Mouse (Mus musculus) gastrocnemius, postnatal 4 days (tissue): Measurements from ENCODE around the gene Defb36. TPM values are rescaled to one million over a fixed set of nuclear protein-coding genes. Genes with fewer than 3 reads are reported as not detected.

Experiments
- DNase-seq, 2 experiments: peaks; one replicate each; pipeline ENCODE4 v3.0.0; 2021 to 2022; ENCODE audit warnings: low spot score in 2 of 2, mixed read lengths in 2 of 2
- total RNA-seq, 2 experiments: library from RNA; stranded (reverse); gene quantifications; 2 replicates each; pipeline ENCODE4 v1.2.3; 2021

Gene Defb36
- total RNA-seq, 2 experiments from 2014 or later = not detected

DNA sequence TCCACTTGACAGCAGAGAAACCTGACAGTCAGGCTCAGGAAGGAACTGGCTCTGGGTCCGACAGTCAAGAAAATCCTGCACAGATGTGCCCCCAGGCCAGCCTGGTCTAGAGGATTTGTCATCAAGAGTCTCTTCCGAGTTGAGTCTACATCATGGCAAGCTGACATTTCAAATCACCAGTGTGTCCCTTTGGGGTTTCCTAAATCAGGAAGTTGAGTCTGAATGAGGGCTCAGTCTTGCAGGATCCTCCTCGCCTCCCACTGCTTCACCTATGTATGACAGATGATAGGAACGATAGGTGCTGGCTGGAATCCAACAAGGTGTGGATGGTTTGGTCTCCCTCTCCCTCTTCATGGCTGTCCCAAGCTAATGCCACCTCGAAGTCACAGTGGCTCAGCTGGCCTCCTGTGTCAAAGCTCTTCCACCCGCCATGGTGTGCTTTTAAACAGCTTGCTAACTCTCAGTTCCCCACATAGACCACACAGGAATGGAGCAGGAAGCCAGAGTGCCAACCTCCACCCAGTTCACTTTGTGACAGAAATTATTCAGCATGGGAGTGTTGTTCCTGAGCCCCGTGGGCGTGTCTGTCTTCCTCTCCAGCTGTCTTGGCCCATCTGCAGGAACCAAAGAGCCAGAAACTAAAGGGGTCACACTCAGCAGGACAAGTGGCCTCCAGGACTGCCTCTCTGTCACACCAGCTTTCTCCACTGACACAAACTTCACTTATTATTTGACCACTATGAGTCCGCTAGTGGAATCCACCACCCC is 16.4 kb downstream of the Defb36 start:
- DNase-seq = peak in 1 of 2 experiments; percentile 50

DNA sequence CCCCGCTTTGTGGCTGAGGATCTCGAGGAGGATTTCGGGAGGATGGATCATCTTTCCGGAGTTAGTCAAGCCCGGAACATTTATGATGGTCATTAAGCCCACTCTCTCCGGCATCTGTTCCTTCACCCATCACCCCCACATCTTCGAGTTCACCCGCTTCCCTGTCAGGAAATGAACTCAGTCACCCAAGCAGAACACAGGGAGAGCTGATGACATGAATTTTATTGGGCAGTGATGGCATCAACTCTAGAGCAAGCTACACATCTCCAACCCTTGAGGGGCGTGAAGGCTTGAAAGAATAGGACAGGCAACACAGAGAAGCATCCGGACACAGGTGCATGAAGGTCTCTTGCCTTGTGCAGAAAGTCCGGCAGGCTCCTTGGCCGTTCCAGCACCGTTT is 18.0 kb downstream of the Defb36 start:
- DNase-seq = no peak

DNA sequence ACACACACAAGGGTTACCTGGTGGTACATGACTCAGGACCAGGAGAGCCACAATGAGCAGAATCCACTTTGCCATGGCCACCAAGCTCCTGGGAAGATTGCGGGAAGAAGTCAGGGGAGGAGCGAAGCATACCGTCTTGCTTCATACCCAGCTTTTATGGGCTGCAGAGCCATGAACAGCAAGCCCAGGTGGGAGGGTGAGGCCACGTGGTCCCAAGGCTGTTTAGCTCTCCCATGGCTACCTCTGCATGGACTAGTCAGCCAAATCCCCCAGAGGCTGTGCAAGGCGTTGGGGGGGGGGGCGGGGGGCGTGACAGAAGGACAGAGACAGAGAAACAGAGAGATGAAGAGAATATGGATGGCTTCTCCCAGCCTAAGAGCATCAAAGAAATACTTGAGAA is 18.8 kb downstream of the Defb36 start, which contains the start of gene Defb25:
Gene Defb25 (minus strand): TSS at position 101 of the 400 bp plus-strand sequence.
- no peak for DNase-seq

DNA sequence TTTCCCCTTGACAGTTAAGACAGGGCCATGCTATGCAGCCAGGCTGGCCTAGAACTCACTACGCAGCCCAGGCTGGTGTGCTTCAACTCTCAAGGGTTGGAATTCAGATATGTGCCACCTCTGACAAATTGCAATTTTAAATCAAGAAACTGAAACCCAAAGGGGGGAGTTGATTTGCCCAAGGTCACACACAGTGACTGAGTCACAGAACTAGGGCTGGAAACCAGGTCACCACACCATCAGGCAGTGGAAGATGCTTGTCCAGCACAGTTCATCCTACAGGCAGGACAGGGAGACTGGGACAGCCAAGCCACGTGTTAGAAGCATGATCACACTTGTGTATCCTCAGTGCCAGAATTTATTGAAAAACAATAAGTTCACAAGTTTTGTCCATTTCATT is 20.4 kb downstream of the Defb36 start:
- no peak for DNase-seq

DNA sequence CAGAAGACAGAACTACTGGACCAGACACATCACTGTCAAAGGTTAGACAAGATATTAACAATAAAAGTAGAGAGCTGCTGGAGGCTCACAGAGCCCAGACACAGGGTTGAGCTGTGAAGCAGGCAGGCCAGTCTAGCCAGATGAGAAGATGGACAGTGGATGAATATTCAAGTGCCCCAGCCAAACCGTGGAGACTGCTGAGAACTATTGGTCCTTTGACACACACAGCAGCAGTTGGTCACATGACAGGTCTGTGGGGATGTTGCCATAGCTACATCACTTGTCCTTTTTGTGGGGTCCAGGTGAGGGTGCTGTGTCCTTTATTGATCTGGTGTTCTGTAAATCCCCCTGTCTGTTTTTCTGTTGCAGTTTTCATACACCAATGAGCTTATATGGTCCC is 21.1 kb downstream of the Defb36 start:
- no peak for DNase-seq

DNA sequence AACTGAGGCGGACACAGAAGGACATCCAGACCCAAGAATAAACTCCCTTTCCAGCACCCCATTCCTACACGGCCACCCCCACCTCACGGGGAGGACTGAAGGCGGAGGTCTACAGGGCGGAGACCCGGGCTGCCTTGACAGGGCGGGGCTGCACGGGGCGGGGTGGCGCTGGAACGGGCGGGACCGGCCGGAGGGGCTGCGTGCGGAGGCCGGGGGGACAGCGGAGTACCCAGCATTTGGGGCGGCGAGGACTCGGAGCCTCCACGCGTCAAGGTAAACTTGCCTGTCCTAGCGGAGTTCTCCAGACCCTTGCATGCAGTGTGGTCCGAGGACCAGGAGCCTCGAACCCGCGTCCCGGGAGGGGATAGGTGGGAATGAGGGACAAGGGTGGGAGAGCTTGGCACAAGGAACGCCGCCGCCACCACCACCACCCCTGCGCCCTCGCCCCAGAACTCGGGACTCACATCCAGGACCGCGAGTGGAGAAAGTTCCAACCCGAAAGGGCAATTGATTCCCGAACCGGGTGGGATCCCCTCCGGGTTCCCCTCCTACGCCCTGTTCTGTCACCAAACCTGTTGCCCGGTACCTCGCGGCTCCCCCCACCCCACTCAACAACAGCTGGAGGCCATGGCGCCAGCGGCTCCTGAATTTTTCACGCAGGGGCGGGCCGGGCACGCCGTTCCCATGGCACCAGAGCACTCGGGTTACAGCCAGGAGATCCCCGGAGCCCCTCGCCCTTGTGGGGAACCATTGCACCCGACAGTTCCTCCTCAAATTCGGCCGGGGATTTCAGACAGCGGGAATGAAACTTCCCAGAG is 22.9 kb downstream of the Defb36 start, which contains the start of gene Rem1:
Gene Rem1 (plus strand): TSS at position 178 of the 818 bp plus-strand sequence.
- peak in 1 of 2 experiments; percentile 53 for DNase-seq

DNA sequence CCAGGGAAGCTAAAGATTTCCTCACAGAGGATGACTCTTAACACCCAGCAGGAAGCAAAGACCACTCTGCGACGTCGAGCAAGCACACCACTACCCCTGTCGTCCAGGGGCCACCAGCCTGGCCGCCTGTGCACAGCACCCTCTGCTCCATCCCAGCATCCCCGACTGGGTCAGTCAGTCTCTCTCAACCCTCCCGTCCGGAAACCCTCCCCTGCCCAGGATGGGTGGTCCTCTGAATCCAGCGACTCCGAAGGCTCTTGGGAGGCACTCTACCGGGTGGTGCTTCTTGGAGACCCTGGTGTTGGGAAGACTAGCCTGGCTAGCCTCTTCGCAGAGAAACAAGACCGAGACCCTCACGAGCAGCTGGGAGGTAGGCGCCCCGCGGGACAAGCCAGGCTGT is 23.9 kb downstream of the Defb36 start:
- no peak for DNase-seq

DNA sequence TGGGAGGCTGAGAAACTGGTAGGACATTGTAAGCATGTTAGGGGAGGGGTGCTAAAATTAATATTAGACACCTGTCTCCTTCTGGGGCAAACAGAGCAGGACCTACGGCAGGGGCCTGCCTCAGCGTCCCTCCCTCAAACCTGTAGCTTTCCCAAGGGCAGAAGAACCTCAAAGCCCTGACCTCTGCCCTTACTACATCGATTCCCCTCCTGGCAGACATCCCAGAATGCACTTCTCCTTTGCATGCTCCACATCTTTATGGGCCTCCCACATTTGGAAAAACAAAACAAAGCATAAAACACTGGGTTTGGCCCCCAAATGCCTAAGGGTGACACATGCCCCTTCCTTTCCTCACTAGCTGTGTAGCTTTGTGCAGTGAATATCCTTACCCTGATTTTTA is 25.1 kb downstream of the Defb36 start:
- no peak for DNase-seq

DNA sequence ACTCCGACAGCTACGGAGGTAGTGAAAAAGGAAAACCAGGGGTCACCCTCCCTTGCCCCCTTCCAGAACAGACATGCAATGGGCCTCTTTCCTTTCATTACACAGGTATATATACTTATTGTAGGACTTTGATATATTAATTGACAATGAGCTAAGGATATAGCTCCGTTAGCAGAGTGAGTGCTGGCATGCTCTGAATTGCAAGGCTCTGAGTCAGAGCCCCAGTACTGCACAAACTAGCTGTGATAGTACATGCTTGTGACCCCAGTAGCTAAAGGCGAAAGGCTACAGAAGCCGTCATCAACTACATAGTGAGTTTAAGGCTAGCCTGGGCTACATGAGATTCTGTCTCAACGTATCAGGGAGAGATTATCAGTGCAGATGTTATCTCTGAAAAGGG is 25.8 kb downstream of the Defb36 start:
- no peak for DNase-seq

DNA sequence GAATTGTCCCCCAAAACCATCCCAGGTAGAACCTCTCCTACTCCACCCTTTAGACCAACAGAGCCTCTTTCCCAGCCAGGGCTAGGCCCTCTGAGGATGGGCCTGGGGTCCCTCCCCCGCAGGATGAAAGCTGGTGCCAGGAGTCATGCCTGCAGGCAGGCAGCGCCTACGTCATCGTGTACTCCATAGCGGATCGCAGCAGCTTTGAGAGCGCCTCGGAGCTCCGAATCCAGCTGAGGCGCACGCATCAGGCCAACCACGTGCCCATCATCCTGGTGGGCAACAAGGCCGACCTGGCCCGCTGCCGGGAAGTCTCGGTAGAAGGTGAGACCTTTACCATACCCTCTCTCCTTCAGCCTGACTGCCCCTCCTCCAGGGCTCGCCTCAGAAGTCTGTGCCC is 29.2 kb downstream of the Defb36 start:
- no peak for DNase-seq

DNA sequence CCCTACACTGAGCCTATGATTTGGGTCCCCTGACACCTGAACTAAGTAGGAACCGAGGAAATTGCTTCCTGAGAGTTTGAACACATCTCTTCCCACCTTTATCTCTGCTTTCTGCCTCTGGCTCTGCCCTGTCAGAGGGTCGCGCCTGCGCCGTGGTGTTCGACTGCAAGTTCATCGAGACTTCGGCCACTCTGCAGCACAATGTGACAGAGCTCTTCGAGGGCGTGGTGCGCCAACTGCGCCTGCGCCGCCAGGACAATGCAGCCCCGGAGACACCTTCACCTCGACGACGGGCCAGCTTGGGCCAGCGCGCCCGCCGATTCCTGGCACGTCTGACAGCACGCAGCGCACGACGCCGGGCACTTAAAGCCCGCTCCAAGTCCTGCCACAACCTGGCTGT is 30.2 kb downstream of the Defb36 start:
- DNase-seq = no peak

DNA sequence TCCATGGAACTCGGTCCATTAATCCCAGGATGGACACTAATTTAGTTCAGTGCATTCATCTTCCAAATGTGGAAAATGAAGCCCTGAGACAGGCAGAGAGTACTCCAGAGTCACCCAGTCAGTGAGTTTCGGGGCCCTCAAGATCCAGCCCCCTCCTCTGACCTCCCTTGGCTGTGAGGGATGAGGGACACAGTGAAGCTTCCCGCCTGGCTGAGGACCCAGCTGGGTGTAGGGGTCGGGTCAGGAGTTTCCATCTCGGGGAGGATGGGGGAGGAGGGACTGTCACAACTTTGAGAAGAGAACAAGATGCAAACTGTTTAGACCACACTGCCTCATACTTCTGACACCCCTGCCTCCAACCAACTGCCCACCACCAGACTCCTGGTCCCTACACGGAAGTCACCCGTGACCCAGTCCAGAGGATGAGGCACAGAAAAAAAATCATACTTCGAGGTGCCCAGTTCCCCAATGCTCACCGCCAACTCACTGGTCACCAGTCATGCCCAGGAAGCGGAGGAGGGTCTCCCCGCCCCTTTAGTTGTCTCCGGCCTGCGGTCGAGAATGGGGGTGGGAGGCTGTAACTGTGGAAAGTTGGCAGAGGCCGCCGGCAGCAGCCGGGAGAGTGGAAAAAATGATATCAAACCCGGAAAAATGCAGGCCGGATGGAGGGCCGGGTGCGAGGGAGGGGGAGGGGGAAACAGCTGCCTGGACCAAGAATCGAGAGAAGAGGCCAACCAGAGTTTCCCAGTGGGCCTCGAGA is 32.3 kb downstream of the Defb36 start:
- peak; percentile 75 to 85 for DNase-seq

DNA sequence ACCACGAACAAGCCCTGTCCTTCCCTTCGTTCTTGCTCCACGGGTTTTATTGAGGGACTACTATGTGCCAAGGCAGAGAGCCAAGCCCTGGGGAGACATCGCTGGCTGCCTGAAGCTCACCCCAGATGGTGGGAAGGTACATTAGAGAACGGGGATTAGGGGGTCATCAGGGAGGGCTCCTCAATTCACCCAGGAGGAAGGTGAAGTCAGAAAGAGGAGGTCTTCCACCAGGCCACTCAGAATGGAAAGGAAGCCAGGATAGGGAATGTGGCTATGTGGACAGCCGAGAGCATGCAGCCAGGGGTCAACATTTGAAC is 32.8 kb downstream of the Defb36 start:
- no peak for DNase-seq

DNA sequence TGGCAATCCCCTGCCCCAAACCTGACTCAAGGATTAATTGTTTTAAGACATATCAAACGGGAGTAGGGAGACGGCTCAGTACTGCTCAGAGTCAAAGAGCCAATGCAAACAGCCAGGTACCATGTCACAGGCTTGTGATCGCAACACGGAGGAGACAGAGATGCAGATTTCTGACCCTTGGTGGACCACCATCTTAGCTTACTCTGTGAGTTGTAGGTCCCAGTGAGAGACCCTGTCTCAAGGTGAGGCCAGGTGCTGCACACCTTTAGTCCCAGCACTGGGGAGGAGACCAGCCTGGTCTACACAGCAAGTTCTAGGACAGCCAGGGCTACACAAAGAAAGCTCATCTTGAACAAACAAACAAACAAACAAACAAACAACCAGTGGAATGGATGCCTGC is 33.3 kb downstream of the Defb36 start:
- DNase-seq = no peak

DNA sequence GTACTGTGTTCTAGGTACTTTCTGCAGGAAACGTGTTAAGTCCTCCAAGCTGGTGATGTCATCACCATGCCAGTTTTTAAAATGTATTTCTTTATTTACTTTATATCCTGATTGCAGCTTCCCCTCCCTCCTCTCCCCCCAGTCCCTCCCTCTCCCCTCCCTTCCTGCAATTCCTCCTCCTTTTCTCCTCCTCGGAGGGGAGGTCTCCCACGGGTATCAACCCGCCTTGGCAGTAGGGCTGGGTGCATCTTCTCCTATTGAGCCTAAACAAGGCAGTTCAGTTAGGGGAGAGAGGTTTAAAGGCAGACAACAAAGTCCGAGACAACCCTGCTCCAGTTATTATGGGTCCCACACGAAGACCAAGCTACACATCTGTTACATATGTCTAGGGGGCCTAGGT is 34.7 kb downstream of the Defb36 start:
- DNase-seq = no peak

DNA sequence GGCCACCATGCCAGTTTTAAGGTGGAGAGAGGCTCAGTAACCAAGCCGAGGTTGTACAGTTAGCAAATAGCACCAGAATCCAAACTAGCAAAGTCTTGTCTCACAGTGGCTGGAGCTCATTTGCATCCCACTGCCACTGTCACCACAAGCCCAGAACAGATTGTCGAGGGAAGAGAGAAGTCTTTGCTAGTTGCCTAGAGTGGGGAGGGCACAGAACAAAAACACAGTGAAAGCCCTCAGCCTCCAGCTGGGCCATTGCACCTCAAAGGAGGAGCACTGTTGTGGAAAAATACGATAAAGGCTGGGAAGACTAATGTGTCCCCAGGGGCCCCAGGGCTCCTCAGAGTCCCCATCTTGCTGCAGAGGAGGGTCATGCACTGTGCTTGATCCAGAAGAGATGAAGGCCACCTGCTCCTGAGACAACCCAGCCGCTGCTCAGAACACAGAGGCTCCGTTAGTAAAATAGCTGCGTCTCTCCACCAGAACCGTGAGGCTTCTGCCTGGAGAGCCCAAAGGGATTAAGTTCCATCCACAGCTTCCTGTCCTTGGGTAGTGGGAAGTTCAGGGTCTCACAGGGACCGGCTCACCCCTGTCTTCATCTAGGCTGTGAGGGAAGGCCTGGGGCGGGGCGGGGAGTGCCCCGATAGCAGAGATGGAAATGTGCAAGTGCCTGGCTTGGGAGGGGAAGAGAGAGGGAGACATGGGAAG is 35.4 kb downstream of the Defb36 start:
- DNase-seq = no peak

DNA sequence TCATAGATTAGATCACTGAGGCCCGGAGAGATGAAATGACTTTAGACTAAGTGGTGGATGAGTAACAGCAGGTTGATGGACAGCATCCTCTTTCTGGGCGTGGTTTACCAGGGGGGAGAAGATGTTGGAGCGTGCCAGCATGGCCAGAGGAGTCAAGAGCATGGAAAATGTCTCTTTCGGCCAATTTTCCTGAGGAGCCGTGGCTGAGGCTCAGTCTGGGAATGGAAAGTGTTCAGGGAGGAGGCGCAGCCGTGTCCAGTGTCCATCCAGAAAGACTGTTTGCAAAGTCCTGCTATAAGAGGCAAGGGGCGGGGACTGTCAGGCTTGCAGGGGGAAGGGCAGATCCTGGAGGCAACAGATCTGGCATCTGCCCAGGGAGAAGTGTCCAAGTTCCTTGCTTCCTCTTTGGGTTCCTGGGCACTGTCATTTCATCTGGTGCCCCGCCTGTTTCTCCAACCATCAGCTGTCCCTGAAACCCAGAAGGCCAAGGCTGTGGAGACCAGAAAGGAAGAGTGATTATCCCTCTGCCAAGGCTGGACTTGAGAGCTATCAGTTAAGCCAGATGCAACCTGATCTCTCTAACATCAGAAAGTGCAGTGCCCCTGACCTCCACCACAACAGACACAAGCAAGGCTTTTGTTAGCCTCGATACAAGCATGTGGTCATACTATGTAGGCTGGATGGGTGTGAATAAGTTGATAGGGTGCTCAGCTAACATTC is 48.9 kb downstream of the Defb36 start:
- DNase-seq = peak; percentile 48 to 72

DNA sequence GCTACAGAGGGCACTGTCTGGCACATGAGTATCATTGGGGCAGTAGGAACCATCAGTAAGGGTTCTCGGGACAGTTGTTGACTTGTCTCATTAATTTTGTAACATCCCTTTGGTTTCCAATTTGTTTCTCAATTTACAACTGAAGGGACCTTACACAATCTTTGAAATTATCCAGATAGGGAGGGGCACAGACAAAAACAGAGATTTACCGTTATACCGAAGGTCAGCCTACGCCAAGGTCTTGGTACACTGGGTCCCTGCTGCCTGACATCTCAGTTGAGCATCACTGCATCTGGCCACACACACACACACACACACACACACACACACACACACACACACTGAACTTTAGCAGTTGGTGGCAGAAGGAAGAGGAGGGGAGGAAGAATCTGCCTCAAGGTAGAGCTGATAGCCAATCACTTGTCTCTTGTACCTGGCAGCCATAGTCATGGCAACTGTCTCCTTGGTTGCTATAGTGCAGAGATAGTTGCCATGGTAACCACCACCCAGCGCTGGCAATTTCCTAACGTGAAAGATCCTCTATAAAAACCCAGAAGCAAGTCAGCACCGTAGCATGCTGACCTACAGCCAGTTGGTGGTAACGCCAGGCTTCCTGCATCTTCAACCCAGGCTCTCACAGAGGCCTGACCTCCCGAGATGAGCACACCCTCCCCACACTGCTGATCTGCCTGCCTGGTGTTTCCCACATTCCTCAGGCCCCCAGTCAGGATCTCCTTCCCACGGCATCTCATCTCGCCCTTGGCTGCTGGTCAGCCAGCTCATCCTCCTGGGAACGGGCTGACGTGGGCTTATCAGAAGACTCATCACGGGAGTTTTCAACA is 50.0 kb downstream of the Defb36 start:
- DNase-seq = no peak

DNA sequence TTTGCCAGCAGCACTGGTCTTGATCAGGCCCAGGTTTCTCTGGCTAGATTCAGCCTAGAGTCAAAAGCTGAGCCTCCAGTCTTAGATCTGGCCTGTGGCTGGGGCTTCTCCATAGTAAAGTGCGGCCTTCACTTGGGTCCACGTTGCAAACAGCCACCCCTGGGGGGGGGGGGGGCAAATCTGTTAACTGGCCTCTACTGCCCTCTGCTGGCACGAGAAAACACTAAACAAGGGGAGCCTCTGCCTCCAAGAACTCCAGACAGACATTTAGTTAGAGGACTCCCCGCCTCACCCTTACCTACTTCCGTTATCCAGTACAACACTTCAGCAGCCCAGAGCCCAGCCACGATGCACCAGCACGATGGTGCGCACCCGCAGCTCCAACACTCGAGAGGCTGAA is 53.3 kb downstream of the Defb36 start:
- peak in 1 of 2 experiments; percentile 38 for DNase-seq

DNA sequence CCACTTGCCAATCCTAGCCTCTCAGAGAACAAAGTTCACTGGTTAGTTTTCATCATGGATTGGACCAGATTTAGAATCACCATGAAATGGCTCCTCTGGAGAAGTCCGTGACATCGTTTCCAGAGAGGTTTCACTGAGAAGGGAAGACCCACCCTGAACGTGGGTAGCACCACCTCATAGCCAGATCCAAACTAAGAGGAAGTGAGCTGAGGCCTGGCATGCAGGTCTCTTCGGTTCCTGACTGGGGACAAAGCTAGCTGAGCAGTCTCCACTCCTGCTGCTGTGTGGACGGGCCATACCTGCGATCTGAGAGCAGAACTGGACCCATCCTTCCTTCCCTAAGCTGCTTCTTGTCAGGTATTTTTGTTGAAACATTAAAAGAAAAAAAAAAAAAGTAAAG is 57.0 kb downstream of the Defb36 start:
- DNase-seq = no peak
